Mouse (Mus musculus): ENCODE results near the gene Immp2l. TPM values are rescaled to one million over a fixed set of nuclear protein-coding genes. Genes with fewer than 3 reads are reported as not detected.

Immp2l gene
- total RNA-seq, 2 experiments from 2014 or later: 5.4 to 6.4 TPM

DNA sequence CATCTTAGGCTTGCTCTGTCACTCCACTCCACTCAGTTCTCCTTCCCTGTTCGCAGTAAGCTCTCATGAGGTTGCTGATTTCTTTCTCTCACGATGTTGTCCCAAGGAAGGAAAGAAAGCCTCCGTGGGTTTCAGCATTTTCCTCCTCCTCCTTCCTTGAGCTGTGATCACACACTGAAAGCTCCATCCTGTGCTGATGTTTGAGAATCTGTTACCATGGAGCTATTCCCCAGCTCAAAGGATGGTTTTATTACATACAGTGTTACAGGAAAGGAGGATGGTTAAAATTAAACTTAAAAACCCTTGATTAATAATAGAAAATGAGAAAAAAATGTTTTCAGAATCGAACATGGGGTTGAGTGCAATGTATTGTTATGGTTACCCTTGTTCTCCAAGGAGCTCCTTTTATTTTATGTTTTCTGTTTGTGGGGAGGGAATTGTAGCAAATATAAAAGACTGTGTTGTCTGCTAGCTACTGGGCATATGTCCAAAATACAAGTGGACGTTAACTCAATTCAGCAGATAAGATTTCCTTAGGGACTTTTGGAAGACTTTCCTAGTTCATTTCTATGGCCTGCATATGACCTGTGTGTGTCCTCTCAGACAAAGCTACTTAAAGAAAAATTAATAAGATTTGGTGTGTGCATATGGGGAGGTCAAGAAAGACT is 853.5 kb downstream of the Immp2l start:
- DNase-seq (ENCODE audit: low spot score in 2 of 2): peak; percentile 12 to 36
- intact Hi-C loops (cut with DNase I): no loop called here

- intact Hi-C loops (cut with DNase I): no loop called here
- no peak for DNase-seq (ENCODE audit: low spot score in 2 of 2)
Measured at GRCm38 (mm10) chr12:41878493-41878892, 854.6 kb downstream of the Immp2l start.

- DNase-seq (ENCODE audit: low spot score in 2 of 2): no peak
- intact Hi-C loops (cut with DNase I): no loop called here
Measured at GRCm38 (mm10) chr12:41878972-41879371, 855.1 kb downstream of the Immp2l start.

DNA sequence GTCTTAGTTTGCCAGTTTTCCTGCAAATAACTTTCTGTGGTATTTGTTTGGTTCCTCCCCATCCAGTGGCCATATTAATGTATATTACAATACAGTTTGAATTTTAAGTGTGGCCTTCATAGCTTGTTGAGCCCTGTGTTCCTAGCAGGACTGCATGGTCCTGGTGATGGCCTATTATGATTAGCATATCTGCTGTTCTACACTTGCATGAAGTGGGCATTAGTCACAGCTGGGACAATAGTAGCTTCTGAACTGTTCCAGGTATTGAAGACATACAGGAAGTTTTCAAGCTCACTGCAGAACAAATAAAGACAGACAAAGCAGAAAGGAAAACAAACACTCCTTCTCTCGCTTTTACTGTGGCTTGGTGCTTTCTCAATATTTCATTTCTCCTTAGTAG is 855.5 kb downstream of the Immp2l start:
- intact Hi-C loops (cut with DNase I): no loop called here
- no peak for DNase-seq (ENCODE audit: low spot score in 2 of 2)

- no peak for DNase-seq (ENCODE audit: low spot score in 2 of 2)
- intact Hi-C loops (cut with DNase I): no loop called here
Measured at GRCm38 (mm10) chr12:41880833-41881232, 856.9 kb downstream of the Immp2l start.

GRCm38 (mm10) chr12:41908011-41908410 is 884.1 kb downstream of the Immp2l start:
- intact Hi-C loops (cut with DNase I): no loop called here
- no peak for DNase-seq (ENCODE audit: low spot score in 2 of 2)

GRCm38 (mm10) chr12:41911626-41912025 is 887.7 kb downstream of the Immp2l start:
- no peak for DNase-seq (ENCODE audit: low spot score in 2 of 2)
- intact Hi-C loops (cut with DNase I): no loop called here

DNA sequence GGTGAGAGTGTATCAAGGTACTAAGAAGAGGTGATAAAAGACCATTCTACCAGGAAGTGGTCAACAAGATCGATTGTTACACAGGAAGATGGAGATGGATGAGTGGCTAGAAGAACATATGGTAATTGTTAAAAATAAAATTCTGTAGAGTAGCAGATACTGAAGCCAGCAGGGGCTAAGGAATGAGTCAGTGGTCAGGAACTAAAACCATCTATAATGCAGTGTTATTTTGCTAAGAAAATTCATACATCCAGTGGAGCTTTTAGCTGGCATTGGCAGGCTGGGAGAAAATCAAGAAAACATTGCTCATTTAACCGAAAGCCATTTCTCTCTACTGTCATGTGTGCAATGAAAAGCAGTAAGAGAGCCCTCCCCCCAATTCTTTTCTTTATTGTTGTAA is 913.9 kb downstream of the Immp2l start:
- intact Hi-C loops (cut with DNase I): no loop called here
- no peak for DNase-seq (ENCODE audit: low spot score in 2 of 2)

GRCm38 (mm10) chr12:41941853-41942252 is 918.0 kb downstream of the Immp2l start:
- DNase-seq (ENCODE audit: low spot score in 2 of 2): no peak
- intact Hi-C loops (cut with DNase I): no loop called here

DNA sequence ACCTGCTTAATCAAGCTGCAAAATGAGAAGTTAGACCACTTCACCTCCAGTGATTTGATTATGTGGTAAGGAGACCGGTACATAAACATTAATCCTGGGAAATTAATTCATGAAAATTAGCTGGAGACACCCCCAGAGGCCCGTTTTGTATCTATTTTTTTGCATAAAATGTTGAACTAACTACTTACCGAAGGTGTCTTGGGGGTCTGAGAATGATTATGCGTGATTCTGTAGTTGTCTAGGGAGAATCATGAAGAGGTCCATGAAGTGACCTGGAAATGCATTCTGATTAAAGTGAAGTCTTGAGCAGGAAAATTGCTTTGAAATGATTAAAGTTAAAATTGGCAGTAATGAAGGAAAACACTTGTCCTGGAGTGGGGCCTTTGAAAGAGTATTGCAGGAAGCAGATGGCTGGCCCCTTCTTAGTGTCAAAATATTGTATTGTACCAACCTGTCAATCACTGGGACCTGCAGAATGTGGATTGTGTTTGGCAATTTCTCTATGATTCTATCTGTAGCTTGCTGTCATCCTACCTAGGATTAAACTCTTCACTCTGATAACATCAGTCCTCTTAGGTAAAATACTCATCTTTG is 920.3 kb downstream of the Immp2l start:
- DNase-seq (ENCODE audit: low spot score in 2 of 2): no peak
- intact Hi-C loops (cut with DNase I): no loop called here

- no peak for DNase-seq (ENCODE audit: low spot score in 2 of 2)
- intact Hi-C loops (cut with DNase I): no loop called here
Measured at GRCm38 (mm10) chr12:41946536-41946935, 922.6 kb downstream of the Immp2l start.

- intact Hi-C loops (cut with DNase I): no loop called here
- no peak for DNase-seq (ENCODE audit: low spot score in 2 of 2)
Measured at GRCm38 (mm10) chr12:41949409-41949808, 925.5 kb downstream of the Immp2l start.

GRCm38 (mm10) chr12:41949841-41950241 is 926.0 kb downstream of the Immp2l start:
- intact Hi-C loops (cut with DNase I): no loop called here
- DNase-seq (ENCODE audit: low spot score in 2 of 2): peak; percentile 31 to 38

- intact Hi-C loops (cut with DNase I): no loop called here
Measured at GRCm38 (mm10) chr12:41950726-41951125, 926.8 kb downstream of the Immp2l start.

GRCm38 (mm10) chr12:41961038-41961437 is 937.1 kb downstream of the Immp2l start:
- no peak for DNase-seq (ENCODE audit: low spot score in 2 of 2)
- intact Hi-C loops (cut with DNase I): no loop called here

More at GRCm38 (mm10) chr12:41950726-41951125, 926.8 kb downstream of the Immp2l start:
- DNase-seq (ENCODE audit: low spot score in 2 of 2): no peak

- no peak for DNase-seq (ENCODE audit: low spot score in 2 of 2)
- intact Hi-C loops (cut with DNase I): no loop called here
Measured at GRCm38 (mm10) chr12:41991408-41991807, 967.5 kb downstream of the Immp2l start.

Data from left cerebral cortex, postnatal 36 days (tissue).